Mouse (Mus musculus) ES-CJ7 (cell line): ENCODE measurements at regions not wholly inside any gene's neighbourhood (a gene's known extent, or its start where the extent isn't known, plus 50 kb on each side); places are given as distances from the start of the nearest gene placed in this dataset.

Experiments used
- DNase-seq: peaks from one replicate; pipeline ENCODE4 v3.0.0; 2011; ENCODE audit warnings: low read depth, low spot score

DNA sequence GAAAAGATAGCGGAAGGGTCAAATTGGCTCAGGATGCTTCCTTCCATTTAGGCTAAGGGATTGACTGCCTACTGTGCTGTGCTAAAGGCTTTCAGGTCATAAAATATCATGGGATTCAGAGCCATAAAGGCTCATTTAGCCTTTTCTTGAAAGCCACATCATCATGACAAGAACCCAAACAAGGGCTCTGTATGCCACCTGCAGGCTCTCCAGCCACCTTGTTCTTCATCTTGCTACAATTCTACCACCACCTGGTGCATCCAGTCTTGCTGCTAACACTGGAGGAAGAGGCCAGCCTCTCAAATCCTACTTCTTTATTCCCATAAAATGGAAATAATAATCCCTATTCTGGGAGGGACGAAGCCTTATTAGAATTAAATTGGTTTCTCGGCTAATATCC lies 155.9 kb upstream of the Gm12728 start:
- DNase-seq, result no peak

- no peak for DNase-seq
These were observed 148.9 kb upstream of the Gm12728 start for GRCm38 (mm10) chr4:105640793-105641192.

DNA sequence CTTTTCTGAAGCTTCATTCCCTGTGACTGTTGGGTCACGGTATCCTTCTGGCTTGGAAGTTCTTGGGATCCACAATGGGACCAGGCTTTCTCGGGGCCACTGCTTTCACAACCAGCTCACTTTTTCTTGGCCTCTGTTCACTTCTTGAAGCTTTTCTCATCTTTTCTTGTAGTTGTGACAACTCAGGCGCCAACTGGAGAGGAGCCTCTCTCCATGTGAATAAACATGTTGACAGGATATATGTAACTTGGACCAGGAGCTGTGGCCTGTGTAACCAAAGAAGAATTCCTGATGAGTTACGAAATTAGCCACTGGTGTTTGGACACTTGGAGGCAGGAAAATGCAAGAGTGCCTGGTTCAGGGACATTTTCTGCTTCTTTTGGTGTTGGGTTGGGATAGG lies 148.1 kb upstream of the Gm12728 start:
- no peak for DNase-seq

DNA sequence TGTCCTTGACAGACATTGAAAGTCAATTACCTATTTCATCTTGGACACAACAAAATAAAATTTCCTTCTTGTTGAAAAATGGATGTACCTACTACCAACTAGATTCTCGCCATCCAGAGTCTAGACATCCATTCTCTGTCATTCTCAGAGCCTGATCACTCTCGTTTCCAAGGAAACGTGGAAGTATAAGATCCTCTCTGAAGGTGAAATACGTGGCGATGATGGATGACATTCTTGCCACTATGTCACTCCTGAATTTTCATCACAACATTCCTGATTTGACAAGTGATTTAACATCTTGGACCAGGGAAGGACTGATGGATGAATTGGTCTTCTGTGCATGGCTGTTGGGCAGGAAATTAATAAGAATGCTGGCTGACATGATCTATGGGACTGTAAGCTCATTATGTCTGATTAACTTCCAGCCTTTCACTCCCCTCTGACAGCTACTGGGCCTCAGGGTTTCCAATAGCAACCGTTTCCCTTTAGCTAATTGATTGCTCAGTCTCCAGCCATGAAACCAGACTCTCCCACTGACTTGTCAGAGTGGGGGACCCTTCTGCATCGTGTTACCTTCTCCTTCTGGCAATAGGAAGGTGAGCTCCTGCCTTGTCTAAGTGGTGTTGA lies 140.7 kb upstream of the Gm12728 start:
- no peak for DNase-seq

GRCm38 (mm10) chr4:105649447-105649833 lies 140.2 kb upstream of the Gm12728 start:
- DNase-seq, result no peak

DNA sequence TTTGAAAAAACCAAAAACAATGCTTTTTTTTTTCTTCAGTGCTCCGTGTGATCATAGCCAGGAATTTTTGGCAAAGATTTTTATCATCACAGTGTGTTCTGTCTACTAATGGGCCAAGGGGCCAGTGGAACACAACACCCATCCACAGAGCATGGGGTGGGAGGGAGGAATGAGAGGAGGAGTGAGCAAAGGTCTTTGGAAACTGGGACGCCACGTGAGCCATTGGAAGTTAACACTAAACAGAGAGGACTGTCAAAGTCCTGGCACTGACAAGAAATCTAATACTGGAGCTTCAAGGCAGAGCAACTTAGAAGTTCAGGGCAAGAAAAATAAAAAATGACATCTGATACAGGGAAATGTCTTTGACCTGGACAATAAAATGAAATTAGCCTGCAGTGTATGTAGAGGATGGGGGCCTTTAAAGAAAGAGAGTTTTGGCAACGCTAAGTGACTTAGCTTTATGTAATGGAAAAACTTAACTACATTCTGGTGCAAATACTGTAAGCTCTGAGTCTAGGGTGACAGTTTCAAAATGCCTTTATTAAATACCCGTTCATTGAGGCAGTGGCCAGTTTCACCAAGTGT lies 133.5 kb upstream of the Gm12728 start:
- DNase-seq, result no peak

- DNase-seq, result peak; percentile 42
These were observed 131.1 kb upstream of the Gm12728 start for GRCm38 (mm10) chr4:105658581-105658980.

DNA sequence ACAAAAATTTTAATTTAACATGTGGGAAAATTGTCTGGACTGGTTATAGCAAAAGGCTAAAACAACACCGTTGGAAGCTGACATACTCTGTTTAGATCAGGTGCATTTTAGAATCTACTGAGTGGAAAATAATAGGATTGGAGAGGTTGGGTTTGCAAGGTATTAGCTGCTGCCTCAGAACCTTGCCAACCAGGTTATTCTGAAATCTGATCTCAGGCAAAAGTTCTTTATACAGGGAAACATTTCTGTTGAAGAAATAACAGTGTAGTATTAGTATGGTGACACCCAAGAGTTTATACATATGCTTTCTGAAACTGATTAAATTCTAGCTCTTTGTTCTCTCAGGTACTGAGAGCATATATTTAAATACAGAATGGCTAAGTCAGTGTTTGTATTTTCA lies 113.0 kb upstream of the Gm12728 start:
- no peak for DNase-seq

- peak; percentile 57 for DNase-seq
These were observed 99.0 kb upstream of the Gm12728 start for GRCm38 (mm10) chr4:105690716-105691115.

DNA sequence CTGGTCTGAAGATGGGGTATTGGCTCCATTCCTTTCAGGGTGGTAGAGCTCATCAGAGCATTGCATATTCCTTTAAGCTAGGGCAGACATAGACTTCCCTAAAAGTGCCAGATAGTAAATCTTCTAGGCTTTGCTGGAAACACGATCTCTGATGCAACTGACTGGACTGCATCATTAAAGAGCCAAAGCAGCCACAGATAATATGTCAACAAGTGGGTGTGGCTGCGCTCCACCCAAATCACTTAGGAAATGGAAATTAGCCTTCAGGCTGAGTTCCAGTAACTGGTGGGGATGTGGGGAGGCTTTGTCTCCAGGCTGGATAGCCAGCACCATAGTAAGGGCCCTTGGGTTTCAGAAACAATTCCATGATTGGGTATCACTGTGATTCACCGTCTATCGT lies 97.3 kb upstream of the Gm12728 start:
- DNase-seq, result peak; percentile 82

GRCm38 (mm10) chr4:105695895-105696294 lies 93.8 kb upstream of the Gm12728 start:
- DNase-seq, result no peak

- no peak for DNase-seq
These were observed 92.5 kb upstream of the Gm12728 start for GRCm38 (mm10) chr4:105697123-105697522.

- DNase-seq, result no peak
These were observed 87.6 kb upstream of the Gm12728 start for GRCm38 (mm10) chr4:105702036-105702435.

DNA sequence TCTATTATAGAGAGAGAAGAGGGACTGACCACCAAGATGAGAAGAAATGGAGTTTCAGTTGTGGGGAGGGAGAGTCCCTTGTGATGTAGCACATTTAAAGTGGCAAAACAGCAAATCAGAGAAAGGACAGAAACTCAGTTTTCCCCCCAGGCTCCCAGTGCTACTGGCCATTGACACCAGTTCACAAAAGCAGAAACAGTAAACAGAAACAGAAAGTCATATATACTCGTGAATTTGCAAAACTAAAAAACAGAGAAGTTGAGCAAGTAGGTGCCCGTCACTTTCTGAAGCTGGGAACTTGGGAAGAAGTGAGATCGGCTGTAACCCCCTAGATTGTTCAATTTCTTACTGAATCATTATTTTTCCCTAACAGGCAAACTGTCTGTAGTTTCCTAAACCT lies 86.3 kb upstream of the Gm12728 start:
- no peak for DNase-seq

- peak; percentile 35 for DNase-seq
These were observed 85.4 kb upstream of the Gm12728 start for GRCm38 (mm10) chr4:105704271-105704670.

- no peak for DNase-seq
These were observed 83.7 kb upstream of the Gm12728 start for GRCm38 (mm10) chr4:105705996-105706395.

- no peak for DNase-seq
These were observed 81.4 kb upstream of the Gm12728 start for GRCm38 (mm10) chr4:105708080-105708796.

GRCm38 (mm10) chr4:105713956-105714355 lies 75.7 kb upstream of the Gm12728 start:
- DNase-seq, result no peak

GRCm38 (mm10) chr4:105718080-105718479 lies 71.6 kb upstream of the Gm12728 start:
- no peak for DNase-seq

GRCm38 (mm10) chr4:105728696-105729095 lies 61.0 kb upstream of the Gm12728 start:
- DNase-seq, result no peak

DNA sequence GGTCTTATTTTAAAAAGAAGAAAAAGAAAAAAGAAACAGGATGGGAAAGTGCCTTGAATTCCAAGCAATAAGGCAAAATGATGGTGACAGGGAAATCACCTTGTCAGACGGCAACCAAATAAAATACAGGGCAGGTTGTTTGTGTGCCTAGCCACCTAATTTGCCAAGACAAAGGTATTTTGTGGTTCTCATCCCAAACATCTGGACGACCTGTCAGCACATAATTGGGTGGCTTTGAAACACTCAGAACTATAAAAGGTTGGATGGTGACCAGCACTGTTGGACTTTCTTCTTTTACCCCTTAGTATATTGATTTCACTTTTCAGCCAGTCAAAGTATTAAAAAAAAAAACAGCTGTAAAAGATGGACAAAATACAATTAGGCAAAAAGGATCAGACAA lies 58.8 kb upstream of the Gm12728 start:
- DNase-seq, result no peak

- DNase-seq, result peak; percentile 44
These were observed 54.6 kb upstream of the Gm12728 start for GRCm38 (mm10) chr4:105735116-105735515.
